Mouse (Mus musculus) gastrocnemius, adult 2 months (tissue): ENCODE results near the gene Meis1. TPM values are rescaled to one million over a fixed set of nuclear protein-coding genes. Genes with fewer than 3 reads are reported as not detected.

ENCODE experiments used
- DNase-seq: peaks from one replicate; pipeline ENCODE4 v3.0.0; 2022
- H3K27ac ChIP-seq: fragments of 200-600 bp; 2 replicates; pipeline ENCODE4 v1.8.1; 2022; ENCODE audit warnings: mild to moderate bottlenecking
- H3K4me3 ChIP-seq: fragments of 200-600 bp; 2 replicates; pipeline ENCODE4 v1.8.1; 2022; ENCODE audit warnings: mild to moderate bottlenecking, moderate library complexity
- CTCF ChIP-seq: fragments of 200-600 bp; IDR thresholded peaks from 2 replicates; pipeline ENCODE4 v1.8.1; 2022; ENCODE audit warnings: antibody characterized with exemption, mild to moderate bottlenecking, moderate library complexity
- intact Hi-C: fragments of 180-260 bp; cut with DNase I; formaldehyde crosslinking; loops from one replicate; pipeline ENCODE4 v1.15.1; 2025
- total RNA-seq, 2 experiments: library from RNA; stranded (reverse); gene quantifications; 2 replicates each; pipeline ENCODE4 v1.2.3; 2021

Meis1 gene
- total RNA-seq, 2 experiments from 2014 or later: 3.0 to 4.0 TPM

DNA sequence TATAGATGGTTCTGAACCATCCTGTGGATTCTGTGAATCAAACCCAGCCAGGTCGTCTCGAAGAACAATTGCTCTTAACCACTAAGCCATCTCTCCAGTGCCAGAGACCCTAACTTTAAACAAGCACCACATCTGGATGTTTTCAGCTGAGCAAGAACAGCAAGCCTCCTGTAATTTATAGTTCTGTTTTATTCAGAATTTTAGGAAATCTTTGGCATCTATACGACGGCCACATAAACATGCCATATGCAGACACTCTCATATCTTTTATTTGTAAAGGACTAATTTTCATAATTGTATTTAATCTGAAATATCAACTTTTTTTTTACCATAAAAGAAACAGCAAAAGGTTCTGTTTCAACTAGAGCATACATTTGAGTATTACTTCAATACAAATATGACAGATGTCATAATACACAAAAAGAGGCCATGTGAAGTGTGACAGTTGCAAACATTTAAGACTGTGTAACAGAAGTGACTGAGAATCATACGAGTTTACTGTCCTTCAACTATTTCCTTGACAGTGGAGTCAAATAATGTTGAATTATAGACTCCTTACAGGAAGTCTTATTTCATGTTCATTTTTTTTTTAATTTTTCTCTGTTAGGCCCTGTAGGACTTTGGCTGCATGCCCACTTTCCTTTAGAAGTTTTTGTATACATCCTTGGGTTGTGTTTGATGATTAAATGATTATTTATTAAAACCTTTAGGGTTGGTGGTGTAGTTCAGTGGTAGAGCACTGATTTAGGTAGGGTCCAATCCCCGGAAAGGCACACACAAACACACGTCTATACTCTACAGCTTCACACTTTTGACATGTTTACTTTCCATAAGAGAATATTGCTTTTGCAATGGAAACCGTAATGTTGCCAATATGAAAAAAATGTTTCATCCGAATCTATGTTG is 13.5 kb downstream of the Meis1 start:
- Histone ChIP-seq H3K4me3 (no peak overlapping the region), H3K27ac (no peak overlapping the region)
- intact Hi-C loops: no loop called here
- no peak for TF ChIP-seq CTCF
- no peak for DNase-seq

DNA sequence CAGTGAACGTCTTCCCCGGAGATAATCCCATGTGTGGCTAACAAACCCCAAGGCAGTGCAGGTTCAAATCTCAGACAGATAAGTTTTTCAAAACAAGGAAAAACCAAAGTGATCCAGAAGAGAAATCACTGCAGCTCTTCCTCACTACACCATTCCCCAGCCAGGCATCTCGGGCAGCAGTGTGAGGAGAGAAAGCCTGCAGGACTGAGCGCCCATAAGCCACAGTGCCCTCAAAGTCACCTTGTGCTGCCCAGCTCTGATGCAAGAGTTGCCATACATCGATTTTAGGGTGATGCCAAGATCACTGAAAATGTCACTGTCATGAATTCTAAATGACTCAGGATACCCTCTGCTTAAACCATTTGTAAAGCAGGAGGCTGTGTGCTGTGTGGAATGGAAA is 15.7 kb downstream of the Meis1 start:
- Histone ChIP-seq H3K27ac (no peak overlapping the region), H3K4me3 (no peak overlapping the region)
- intact Hi-C loops: no loop called here
- TF ChIP-seq CTCF: no peak
- DNase-seq: no peak

GRCm38 (mm10) chr11:18996767-18997166 is 22.0 kb downstream of the Meis1 start:
- no peak for TF ChIP-seq CTCF
- no peak for DNase-seq

GRCm38 (mm10) chr11:18996289-18996688 is 22.5 kb downstream of the Meis1 start:
- H3K4me3 ChIP-seq: no peak overlapping the region
- intact Hi-C loops: no loop called here
- DNase-seq: no peak
- TF ChIP-seq CTCF: peak; percentile 27
- no peak overlapping the region for H3K27ac ChIP-seq

More at GRCm38 (mm10) chr11:18996767-18997166, 22.0 kb downstream of the Meis1 start:
- no peak overlapping the region for H3K27ac ChIP-seq
- intact Hi-C loops: no loop called here
- no peak overlapping the region for H3K4me3 ChIP-seq

DNA sequence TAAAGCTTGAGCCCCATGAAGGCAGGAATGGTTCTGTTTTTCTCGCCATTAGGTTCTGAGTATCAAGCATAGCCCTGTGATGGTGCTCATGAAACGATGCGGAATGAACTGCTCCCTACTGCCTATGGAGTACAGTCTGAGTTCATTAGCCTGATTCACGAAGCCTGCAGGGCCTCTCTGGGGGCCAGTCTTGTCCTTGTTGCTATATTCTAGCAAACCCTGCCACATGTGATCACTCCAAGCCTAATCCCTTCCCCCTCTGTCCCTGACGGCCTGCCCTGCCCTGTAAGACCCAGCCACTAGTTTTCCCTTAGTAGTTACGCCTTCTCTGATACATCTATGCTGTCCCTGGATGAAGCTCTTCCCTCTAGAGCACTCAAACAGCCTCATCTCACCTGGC is 26.0 kb downstream of the Meis1 start:
- TF ChIP-seq CTCF: no peak

GRCm38 (mm10) chr11:18990244-18990677 is 28.5 kb downstream of the Meis1 start:
- Histone ChIP-seq H3K4me3 (no peak overlapping the region), H3K27ac (no peak overlapping the region)
- no peak for DNase-seq
- intact Hi-C loops: no loop called here
- TF ChIP-seq CTCF: no peak

More for the DNA sequence above, 26.0 kb downstream of the Meis1 start:
- no peak for DNase-seq
- Histone ChIP-seq H3K4me3 (no peak overlapping the region), H3K27ac (no peak overlapping the region)
- intact Hi-C loops: no loop called here

DNA sequence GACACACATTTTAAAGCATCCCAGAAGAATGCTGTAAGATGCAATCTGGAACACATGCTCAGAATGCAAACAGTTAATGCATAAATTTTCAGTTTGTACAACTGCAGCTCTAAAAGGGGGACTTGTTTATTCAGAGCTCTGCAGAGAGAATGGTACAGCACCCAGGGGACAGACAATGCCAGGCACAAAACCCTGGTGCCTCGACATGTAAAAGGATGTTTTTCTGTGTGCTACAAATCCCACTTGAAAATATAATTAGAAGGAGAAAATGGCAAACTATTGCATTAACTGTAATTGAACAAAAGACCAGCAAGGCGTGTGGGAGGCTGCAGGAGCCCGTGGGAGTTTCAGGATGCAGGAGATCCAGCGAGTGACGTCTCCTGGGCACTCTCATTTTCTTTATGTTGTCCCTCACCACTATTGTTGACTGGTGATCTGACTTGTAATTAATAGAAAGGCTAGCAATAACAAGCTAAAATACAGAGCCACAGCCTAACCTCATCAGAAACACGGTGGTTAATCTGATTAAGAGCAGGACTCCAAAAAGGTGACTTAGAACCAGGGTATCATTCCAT is 29.0 kb downstream of the Meis1 start:
- no peak overlapping the region for H3K4me3 ChIP-seq
- intact Hi-C loops: no loop called here
- no peak overlapping the region for H3K27ac ChIP-seq
- no peak for TF ChIP-seq CTCF
- DNase-seq: no peak

DNA sequence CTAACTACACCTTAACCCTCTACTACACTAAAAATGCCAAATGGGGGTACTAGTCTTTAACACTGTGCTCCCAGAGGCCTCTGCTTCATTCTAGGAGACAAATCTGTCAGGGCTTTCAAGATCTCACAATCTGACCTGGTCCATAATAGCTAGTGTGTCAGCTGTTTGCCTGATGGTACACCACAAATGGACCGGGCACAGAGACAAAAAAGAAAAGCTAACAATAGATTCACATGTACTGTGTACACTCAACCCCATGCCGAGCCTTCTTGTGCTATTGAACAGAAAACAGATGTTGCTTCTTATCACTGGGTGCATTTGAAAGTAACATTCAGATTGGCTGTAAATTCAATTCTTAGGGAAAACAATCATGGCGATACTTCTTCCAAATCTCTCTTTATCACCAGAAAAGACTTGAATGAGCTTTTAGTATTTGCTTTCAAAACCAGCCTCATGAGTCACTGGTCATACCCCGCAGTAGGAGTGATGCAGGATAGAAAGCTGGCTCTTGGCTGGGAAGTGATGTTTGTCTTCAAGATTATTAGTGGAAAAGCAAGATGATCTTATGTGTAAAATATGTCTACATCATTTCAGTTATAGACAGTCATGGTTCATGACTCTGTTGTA is 30.0 kb downstream of the Meis1 start:
- H3K27ac ChIP-seq: no peak overlapping the region
- intact Hi-C loops: no loop called here
- DNase-seq: no peak

GRCm38 (mm10) chr11:18983813-18984212 is 35.0 kb downstream of the Meis1 start:
- intact Hi-C loops: no loop called here
- DNase-seq: no peak
- no peak for TF ChIP-seq CTCF
- Histone ChIP-seq H3K27ac (peak overlapping the region; percentile 8; the same call in 1 of the 2 replicates), H3K4me3 (no peak overlapping the region)

More for the DNA sequence above, 30.0 kb downstream of the Meis1 start:
- no peak overlapping the region for H3K4me3 ChIP-seq
- no peak for TF ChIP-seq CTCF

GRCm38 (mm10) chr11:18983294-18983693 is 35.5 kb downstream of the Meis1 start:
- H3K27ac ChIP-seq: peak overlapping the region; percentile 38; the same call in 1 of the 2 replicates
- no peak for TF ChIP-seq CTCF
- intact Hi-C loops: no loop called here
- no peak for DNase-seq
- H3K4me3 ChIP-seq: no peak overlapping the region

GRCm38 (mm10) chr11:18982331-18982730 is 36.5 kb downstream of the Meis1 start:
- Histone ChIP-seq H3K4me3 (no peak overlapping the region), H3K27ac (no peak overlapping the region)
- TF ChIP-seq CTCF: no peak
- no peak for DNase-seq
- intact Hi-C loops: no loop called here

- Histone ChIP-seq H3K4me3 (no peak overlapping the region), H3K27ac (no peak overlapping the region)
- TF ChIP-seq CTCF: no peak
- intact Hi-C loops: no loop called here
- no peak for DNase-seq
These were observed 37.4 kb downstream of the Meis1 start for GRCm38 (mm10) chr11:18981367-18981766.

GRCm38 (mm10) chr11:18980615-18981014 is 38.2 kb downstream of the Meis1 start:
- DNase-seq: no peak
- intact Hi-C loops: no loop called here
- no peak overlapping the region for H3K27ac ChIP-seq

More at GRCm38 (mm10) chr11:18980615-18981014, 38.2 kb downstream of the Meis1 start:
- H3K4me3 ChIP-seq: no peak overlapping the region
- TF ChIP-seq CTCF: no peak
